In the genomic region with DNA sequence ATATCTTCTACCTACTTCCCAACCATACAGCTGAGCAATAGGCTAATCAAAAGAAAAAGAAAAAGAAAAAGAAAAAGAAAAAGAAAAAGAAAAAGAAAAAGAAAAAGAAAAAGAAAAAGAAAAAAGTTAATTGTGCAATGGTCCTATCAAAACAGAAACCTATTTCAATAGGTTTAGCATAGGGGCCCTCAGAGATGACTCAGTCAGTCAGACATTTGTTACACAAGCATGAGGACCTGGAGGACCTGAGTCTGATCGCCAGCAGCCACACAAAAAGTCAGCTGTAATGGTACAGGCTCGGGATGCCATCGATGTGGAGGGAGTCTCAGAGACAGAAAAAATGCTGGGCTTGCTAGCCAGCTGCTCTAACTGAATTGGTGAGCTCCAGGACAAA, we compare ENCODE assay signal across 16 mouse cellular contexts.
"Had no signal": no experiment of that assay in that cellular context is flagged by ENCODE, and none has a peak within 500 bp of the region (broad histone marks: within the 10 kb centered on the region; RNA-seq: fewer than 3 reads in every experiment).

No protein-coding gene starts in this region.

- ATAC-seq: liver, postnatal 0 days; lung, postnatal 0 days; midbrain, embryonic 15.5 days had no signal

- H3K4me1 ChIP-seq: limb, embryonic 12.5 days; limb, embryonic 15.5 days; midbrain, embryonic 12.5 days; midbrain, embryonic 15.5 days had no signal

- H3K27ac ChIP-seq: kidney, postnatal 0 days; layer of hippocampus, adult 2 months; limb, embryonic 12.5 days; limb, embryonic 15.5 days; liver, embryonic 14.5 days; macrophage; midbrain, embryonic 12.5 days; midbrain, embryonic 15.5 days had no signal

- H3K9ac ChIP-seq: limb, embryonic 12.5 days; limb, embryonic 15.5 days; liver, embryonic 14.5 days; liver, postnatal 0 days; lung, embryonic 14.5 days; midbrain, embryonic 12.5 days; midbrain, embryonic 15.5 days had no signal

- H3K4me3 ChIP-seq: layer of hippocampus, adult 2 months; limb, embryonic 12.5 days; limb, embryonic 15.5 days; midbrain, embryonic 12.5 days; midbrain, embryonic 15.5 days had no signal

- H3K36me3 ChIP-seq: limb, embryonic 12.5 days; limb, embryonic 15.5 days; midbrain, embryonic 12.5 days; midbrain, embryonic 15.5 days had no signal

- H3K4me2 ChIP-seq: limb, embryonic 12.5 days; limb, embryonic 15.5 days; liver, embryonic 11.5 days; lung, embryonic 14.5 days; midbrain, embryonic 12.5 days; midbrain, embryonic 15.5 days had no signal

- H3K9me3 ChIP-seq: limb, embryonic 15.5 days; midbrain, embryonic 12.5 days; midbrain, embryonic 15.5 days had no signal

- H3K27me3 ChIP-seq: limb, embryonic 12.5 days; limb, embryonic 15.5 days; midbrain, embryonic 12.5 days; midbrain, embryonic 15.5 days had no signal

- DNase-seq: kidney, postnatal 25 days; liver, postnatal 0 days; thymus, adult 18-20 months; thymus, postnatal 14 days; thymus, postnatal 4 days had no signal
